Mouse (Mus musculus): ENCODE measurements around the gene Plk5.

DNA sequence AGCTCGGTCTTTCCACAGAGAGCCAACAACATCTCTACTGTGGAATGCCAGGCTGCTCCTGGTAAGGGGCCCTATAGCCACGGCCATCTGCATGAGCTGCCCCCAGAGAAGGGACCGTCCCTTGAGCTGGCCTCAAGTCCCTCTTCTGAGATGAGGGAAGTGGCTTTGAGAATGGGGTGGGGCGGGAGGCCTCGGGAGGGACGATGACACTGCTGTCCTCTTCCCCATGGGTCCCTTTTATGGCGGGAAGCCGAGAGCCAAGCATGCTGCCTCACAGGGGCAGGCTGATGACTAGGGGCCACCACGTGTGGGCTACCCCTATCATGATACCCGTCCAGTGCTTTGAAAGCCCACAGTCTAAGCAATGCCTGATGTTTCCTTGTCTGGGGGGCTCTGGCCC, 39.2 kb upstream of the Plk5 start:
- TF ChIP-seq ZMIZ1 (IDR thresholded peaks at IDR 0.05; ENCODE audit: low read depth, low read length) (no peak), CTCF (IDR thresholded peaks at IDR 0.05 in 2 of 3, conservative IDR thresholded peaks at IDR 0.05 in 1 of 3; ENCODE audit: control insufficient read depth in 1 of 3, insufficient read depth in 1 of 3, low read depth in 2 of 3, low read length in 3 of 3, poor library complexity in 1 of 3, severe bottlenecking in 1 of 3) (no peak), USF2 (IDR thresholded peaks at IDR 0.05; ENCODE audit: borderline replicate concordance in 1 of 2, insufficient read depth in 1 of 2, low read depth in 1 of 2, low read length in 2 of 2) (no peak), POLR2A (IDR thresholded peaks at IDR 0.05; ENCODE audit: control insufficient read depth in 1 of 2, insufficient read depth in 1 of 2, low read depth in 1 of 2, low read length in 2 of 2, poor library complexity in 1 of 2) (no peak; a peak in 1 of 4 replicates), BHLHE40 (IDR thresholded peaks at IDR 0.05; ENCODE audit: borderline replicate concordance, low read depth, low read length) (no peak), GATA1 (IDR thresholded peaks at IDR 0.05; ENCODE audit: low read depth, low read length) (no peak), UBTF (IDR thresholded peaks at IDR 0.05; ENCODE audit: borderline replicate concordance, insufficient read depth, low read depth, low read length) (no peak)
